Mouse (Mus musculus): ENCODE measurements around the gene Agpat1. TPM values are rescaled to one million over a fixed set of nuclear protein-coding genes. Genes with fewer than 3 reads are reported as not detected.
A peak's percentile ranks its signal among the peaks of the same experiment; 100 is the strongest.

Agpat1 gene
- polyA plus RNA-seq, 1 experiment from 2014 or later, result 74.8 TPM

GRCm38 (mm10) chr17:34639461-34640255 lies 35.6 kb downstream of the Agpat1 start:
- H3K9ac ChIP-seq (ENCODE audit: low read length), result no peak overlapping the region
- H3K9me3 ChIP-seq (ENCODE audit: control insufficient read depth, low read length), result no peaks in the 10 kb centered on the region
- no peak overlapping the region for H3K4me2 ChIP-seq (ENCODE audit: low read depth, severe bottlenecking)
- ATAC-seq (ENCODE audit: insufficient number of reproducible peaks, low FRiP score, low TSS enrichment, low read depth) (no peak), DNase-seq (ENCODE audit: low spot score) (no peak)
- H3K4me1 ChIP-seq (ENCODE audit: control insufficient read depth, insufficient read depth, low read length), result peaks cover 11% of the 10 kb centered on the region
- WGBS, result 82% methylated on average over 7 of the region's 7 CpGs
- H3K36me3 ChIP-seq (ENCODE audit: control insufficient read depth, insufficient read depth, low read length), result no peaks in the 10 kb centered on the region
- no peak overlapping the region for H3K4me3 ChIP-seq (ENCODE audit: low read depth, low read length)
- H3K27me3 ChIP-seq (ENCODE audit: control insufficient read depth, insufficient read depth, low read length), result no peaks in the 10 kb centered on the region
- no peak overlapping the region for H3K27ac ChIP-seq (replicated peaks; ENCODE audit: low read depth, low read length)

GRCm38 (mm10) chr17:34640778-34641601 lies 36.9 kb downstream of the Agpat1 start:
- H3K4me3 ChIP-seq (ENCODE audit: low read depth, low read length), result no peak overlapping the region
- 18% methylated on average over 11 of the region's 11 CpGs for WGBS
- H3K9me3 ChIP-seq (ENCODE audit: control insufficient read depth, low read length), result no peaks in the 10 kb centered on the region
- peaks cover 11% of the 10 kb centered on the region for H3K4me1 ChIP-seq (ENCODE audit: control insufficient read depth, insufficient read depth, low read length)
- H3K4me2 ChIP-seq (ENCODE audit: low read depth, severe bottlenecking), result peak overlapping the region; percentile 8; the same call in 1 of the 2 replicates
- no peaks in the 10 kb centered on the region for H3K36me3 ChIP-seq (ENCODE audit: control insufficient read depth, insufficient read depth, low read length)
- H3K9ac ChIP-seq (ENCODE audit: low read length), result peak overlapping the region; percentile 34; the same call in 1 of the 2 replicates
- peak overlapping the region; percentile 83 for H3K27ac ChIP-seq (replicated peaks; ENCODE audit: low read depth, low read length)
- H3K27me3 ChIP-seq (ENCODE audit: control insufficient read depth, insufficient read depth, low read length), result no peaks in the 10 kb centered on the region
- DNase-seq (ENCODE audit: low spot score) (peak; percentile 60), ATAC-seq (ENCODE audit: insufficient number of reproducible peaks, low FRiP score, low TSS enrichment, low read depth) (0 out of 2 replicates have a peak, but pooled peaks have one; percentile 18)

- Histone ChIP-seq H3K4me3 (ENCODE audit: low read depth, low read length) (no peak overlapping the region), H3K9ac (ENCODE audit: low read length) (no peak overlapping the region), H3K4me2 (ENCODE audit: low read depth, severe bottlenecking) (no peak overlapping the region), H3K36me3 (ENCODE audit: control insufficient read depth, insufficient read depth, low read length) (no peaks in the 10 kb centered on the region), H3K27me3 (ENCODE audit: control insufficient read depth, insufficient read depth, low read length) (no peaks in the 10 kb centered on the region), H3K4me1 (ENCODE audit: control insufficient read depth, insufficient read depth, low read length) (peaks cover 11% of the 10 kb centered on the region), H3K27ac (replicated peaks; ENCODE audit: low read depth, low read length) (peak overlapping the region; percentile 83), H3K9me3 (ENCODE audit: control insufficient read depth, low read length) (no peaks in the 10 kb centered on the region)
- DNase-seq (ENCODE audit: low spot score) (no peak), ATAC-seq (ENCODE audit: insufficient number of reproducible peaks, low FRiP score, low TSS enrichment, low read depth) (no peak)
- 84% methylated on average over 3 of the region's 3 CpGs for WGBS
Measured at GRCm38 (mm10) chr17:34641945-34642344, 37.9 kb downstream of the Agpat1 start.

GRCm38 (mm10) chr17:34643379-34643778 lies 39.3 kb downstream of the Agpat1 start:
- H3K9ac ChIP-seq (ENCODE audit: low read length), result no peak overlapping the region
- no peak overlapping the region for H3K4me3 ChIP-seq (ENCODE audit: low read depth, low read length)
- ATAC-seq (ENCODE audit: insufficient number of reproducible peaks, low FRiP score, low TSS enrichment, low read depth), result no peak
- WGBS, result 94% methylated on average over 4 of the region's 4 CpGs
- H3K27me3 ChIP-seq (ENCODE audit: control insufficient read depth, insufficient read depth, low read length), result no peaks in the 10 kb centered on the region
- no peaks in the 10 kb centered on the region for H3K36me3 ChIP-seq (ENCODE audit: control insufficient read depth, insufficient read depth, low read length)
- no peaks in the 10 kb centered on the region for H3K9me3 ChIP-seq (ENCODE audit: control insufficient read depth, low read length)
- peaks cover 17% of the 10 kb centered on the region for H3K4me1 ChIP-seq (ENCODE audit: control insufficient read depth, insufficient read depth, low read length)
- no peak overlapping the region for H3K27ac ChIP-seq (replicated peaks; ENCODE audit: low read depth, low read length)
- H3K4me2 ChIP-seq (ENCODE audit: low read depth, severe bottlenecking), result no peak overlapping the region
- no peak for DNase-seq (ENCODE audit: low spot score)

- H3K27me3 ChIP-seq (ENCODE audit: control insufficient read depth, insufficient read depth, low read length), result no peaks in the 10 kb centered on the region
- no peak for DNase-seq (ENCODE audit: low spot score)
- no peak overlapping the region for H3K27ac ChIP-seq (replicated peaks; ENCODE audit: low read depth, low read length)
- 82% methylated on average over 10 of the region's 10 CpGs for WGBS
- no peaks in the 10 kb centered on the region for H3K9me3 ChIP-seq (ENCODE audit: control insufficient read depth, low read length)
- no peak overlapping the region for H3K4me3 ChIP-seq (ENCODE audit: low read depth, low read length)
- no peak for ATAC-seq (ENCODE audit: insufficient number of reproducible peaks, low FRiP score, low TSS enrichment, low read depth)
- no peaks in the 10 kb centered on the region for H3K36me3 ChIP-seq (ENCODE audit: control insufficient read depth, insufficient read depth, low read length)
- no peak overlapping the region for H3K9ac ChIP-seq (ENCODE audit: low read length)
- H3K4me1 ChIP-seq (ENCODE audit: control insufficient read depth, insufficient read depth, low read length), result peaks cover 17% of the 10 kb centered on the region
- H3K4me2 ChIP-seq (ENCODE audit: low read depth, severe bottlenecking), result no peak overlapping the region
Measured at GRCm38 (mm10) chr17:34643944-34644343, 39.9 kb downstream of the Agpat1 start.

- peak; percentile 97 for DNase-seq (ENCODE audit: low spot score)
- Histone ChIP-seq H3K9me3 (ENCODE audit: control insufficient read depth, low read length) (no peaks in the 10 kb centered on the region), H3K36me3 (ENCODE audit: control insufficient read depth, insufficient read depth, low read length) (0 out of 2 replicates have a peak, but pooled peaks cover 2% of the 10 kb centered on the region), H3K27ac (replicated peaks; ENCODE audit: low read depth, low read length) (0 out of 2 replicates have a peak within 1 kb of the TSS, but pooled peaks have one; percentile 30), H3K27me3 (ENCODE audit: control insufficient read depth, insufficient read depth, low read length) (no peaks in the 10 kb centered on the region), H3K4me1 (ENCODE audit: control insufficient read depth, insufficient read depth, low read length) (peaks cover 17% of the 10 kb centered on the region), H3K4me2 (ENCODE audit: low read depth, severe bottlenecking) (peak within 1 kb of the TSS; percentile 38), H3K4me3 (ENCODE audit: low read depth, low read length) (peak within 1 kb of the TSS; percentile 55), H3K9ac (ENCODE audit: low read length) (peak within 1 kb of the TSS; percentile 57)
- peak; percentile 59 for ATAC-seq (ENCODE audit: insufficient number of reproducible peaks, low FRiP score, low TSS enrichment, low read depth)
- WGBS, result under 1% methylated on average over 16 of the region's 16 CpGs
Measured at GRCm38 (mm10) chr17:34644608-34645007, 40.5 kb downstream of the Agpat1 start, which contains the start of gene Fkbpl. TSS of gene Fkbpl (plus strand) at chr17:34644764.

- Histone ChIP-seq H3K4me2 (ENCODE audit: low read depth, severe bottlenecking) (peak overlapping the region; percentile 38), H3K36me3 (ENCODE audit: control insufficient read depth, insufficient read depth, low read length) (peaks cover 6% of the 10 kb centered on the region; the same call in 1 of the 2 replicates), H3K4me3 (ENCODE audit: low read depth, low read length) (peak overlapping the region; percentile 55), H3K27me3 (ENCODE audit: control insufficient read depth, insufficient read depth, low read length) (no peaks in the 10 kb centered on the region), H3K9ac (ENCODE audit: low read length) (no peak overlapping the region), H3K9me3 (ENCODE audit: control insufficient read depth, low read length) (no peaks in the 10 kb centered on the region), H3K4me1 (ENCODE audit: control insufficient read depth, insufficient read depth, low read length) (peaks cover 17% of the 10 kb centered on the region), H3K27ac (replicated peaks; ENCODE audit: low read depth, low read length) (no peak overlapping the region)
- DNase-seq (ENCODE audit: low spot score) (no peak), ATAC-seq (ENCODE audit: insufficient number of reproducible peaks, low FRiP score, low TSS enrichment, low read depth) (no peak)
- WGBS, result 46% methylated on average over 10 of the region's 10 CpGs
Measured at GRCm38 (mm10) chr17:34645256-34645829, 41.3 kb downstream of the Agpat1 start.
